ENCODE assay signal across 12 mouse cellular contexts in genomic region chr2:164487812-164488211, GRCm38 (mm10). TPM values are rescaled to one million over a fixed set of nuclear protein-coding genes. Genes with fewer than 3 reads are reported as not detected.
A peak's percentile ranks its signal among the peaks of the same experiment; 100 is the strongest.
DNase-seq lines count a peak whose midpoint lies in the region; ATAC-seq and TF ChIP-seq lines count a peak whose summit lies in the region.
"Had no signal": no experiment of that assay in that cellular context is flagged by ENCODE, and none has a peak within 500 bp of the region (broad histone marks: within the 10 kb centered on the region; RNA-seq: fewer than 3 reads in every experiment).

No protein-coding gene starts in this region.

- peaks cover 7% of the 10 kb centered on the region; the same call in 1 of the 2 replicates for H3K36me3 ChIP-seq in forebrain, embryonic 13.5 days (ENCODE audit: poor library complexity, severe bottlenecking)
- no peaks in the 10 kb centered on the region for H3K36me3 ChIP-seq in forebrain, embryonic 11.5 days (ENCODE audit: control insufficient read depth, insufficient read depth, low read length)
- H3K36me3 ChIP-seq in lung, postnatal 0 days (ENCODE audit: insufficient read depth, low read length): peaks cover 8% of the 10 kb centered on the region; the same call in 1 of the 2 replicates

- no peak for ATAC-seq in forebrain, embryonic 13.5 days
- ATAC-seq in forebrain, embryonic 11.5 days (replicated peaks; ENCODE audit: low FRiP score): no peak
- ATAC-seq in lung, postnatal 0 days: no peak
- no peak for ATAC-seq in inflammation-experienced regulatory T-cells, adult 6 months

- DNase-seq in forebrain, embryonic 11.5 days (ENCODE audit: low spot score): no peak
- DNase-seq in lung, postnatal 0 days (ENCODE audit: low spot score): no peak
- DNase-seq in lung, postnatal 4 days: no peak
- DNase-seq in layer of hippocampus, adult 2 months (ENCODE audit: low spot score in 2 of 2): peak; percentile 47 to 51
- peak; percentile 22 for DNase-seq in right cerebral cortex, postnatal 25 days
- no peak for DNase-seq in ovary, postnatal 10 days (ENCODE audit: low spot score)

- TF ChIP-seq CTCF in lung, postnatal 0 days (IDR thresholded peaks at IDR 0.05): no peak
- no peak for TF ChIP-seq CTCF in layer of hippocampus, adult 2 months (conservative IDR thresholded peaks at IDR 0.05)

- H3K27me3 ChIP-seq in forebrain, embryonic 13.5 days: peaks cover 35% of the 10 kb centered on the region
- peaks cover 18% of the 10 kb centered on the region for H3K27me3 ChIP-seq in forebrain, embryonic 11.5 days (ENCODE audit: control insufficient read depth, insufficient read depth, low read length)
- no peaks in the 10 kb centered on the region for H3K27me3 ChIP-seq in lung, postnatal 0 days (replicated peaks; ENCODE audit: insufficient read depth, low read length)
- H3K27me3 ChIP-seq: Patski had no signal

- TF ChIP-seq EP300 in lung, postnatal 0 days (IDR thresholded peaks at IDR 0.05): no peak

- no peak overlapping the region for H3K27ac ChIP-seq in forebrain, embryonic 13.5 days
- H3K27ac ChIP-seq in forebrain, embryonic 11.5 days (ENCODE audit: low read depth, low read length): no peak overlapping the region
- H3K27ac ChIP-seq in lung, postnatal 0 days (ENCODE audit: low read length): no peak overlapping the region
- H3K27ac ChIP-seq in layer of hippocampus, adult 2 months: peak overlapping the region; percentile 99

- no peak overlapping the region for H3K9ac ChIP-seq in forebrain, embryonic 13.5 days
- no peak overlapping the region for H3K9ac ChIP-seq in forebrain, embryonic 11.5 days (ENCODE audit: low read length)
- no peak overlapping the region for H3K9ac ChIP-seq in lung, postnatal 0 days (replicated peaks; ENCODE audit: low read depth)

- H3K4me2 ChIP-seq in forebrain, embryonic 13.5 days: 0 out of 2 replicates have a peak overlapping the region, but pooled peaks have one; percentile 7
- no peak overlapping the region for H3K4me2 ChIP-seq in forebrain, embryonic 11.5 days (ENCODE audit: low read depth, low read length, severe bottlenecking)
- H3K4me2 ChIP-seq in lung, postnatal 0 days (replicated peaks; ENCODE audit: low read depth, low read length): peak overlapping the region; percentile 97; the same call in 1 of the 2 replicates

- H3K4me1 ChIP-seq in forebrain, embryonic 13.5 days: peaks cover 17% of the 10 kb centered on the region
- peaks cover 6% of the 10 kb centered on the region for H3K4me1 ChIP-seq in forebrain, embryonic 11.5 days (replicated peaks; ENCODE audit: control insufficient read depth, insufficient read depth, low read length)
- no peaks in the 10 kb centered on the region; the same call in 1 of the 2 replicates for H3K4me1 ChIP-seq in lung, postnatal 0 days (ENCODE audit: insufficient read depth, low read depth, low read length)

- no peaks in the 10 kb centered on the region for H3K9me3 ChIP-seq in forebrain, embryonic 13.5 days (replicated peaks)
- H3K9me3 ChIP-seq in forebrain, embryonic 11.5 days (ENCODE audit: control insufficient read depth, low read length): no peaks in the 10 kb centered on the region
- no peaks in the 10 kb centered on the region for H3K9me3 ChIP-seq in lung, postnatal 0 days (ENCODE audit: low read length)
- H3K9me3 ChIP-seq: hindbrain, embryonic 10.5 days had no signal

- 57% methylated on average over 9 of the region's 9 CpGs for whole genome bisulfite sequencing in forebrain, embryonic 13.5 days
- WGBS in forebrain, embryonic 11.5 days: 63% methylated on average over 9 of the region's 9 CpGs
- WGBS in lung, postnatal 0 days: 69% methylated on average over 9 of the region's 9 CpGs

- no peak overlapping the region for H3K4me3 ChIP-seq in forebrain, embryonic 13.5 days
- H3K4me3 ChIP-seq in forebrain, embryonic 11.5 days (ENCODE audit: low read depth, low read length): no peak overlapping the region
- H3K4me3 ChIP-seq in lung, postnatal 0 days (ENCODE audit: low read depth, low read length): no peak overlapping the region
- H3K4me3 ChIP-seq in layer of hippocampus, adult 2 months: peak overlapping the region; percentile 89

RNA-seq across cellular contexts. Expression of gene Dbndd2, which starts 1.9 kb away (rescaled TPM):
- polyA plus RNA-seq in forebrain, embryonic 13.5 days (2015; fragmentation: Nextera tagmentation; extraction: Ambion mirVana): 6.3 and 7.3 TPM in 2 replicates
- polyA plus RNA-seq in forebrain, embryonic 11.5 days (2014; fragmentation: Nextera tagmentation; extraction: Ambion mirVana): 3.4 and 3.6 TPM in 2 replicates
- 39.9 and 44.6 TPM in 2 replicates for polyA plus RNA-seq in lung, postnatal 0 days (2015; fragmentation: Nextera tagmentation; extraction: Ambion mirVana)
- total RNA-seq in layer of hippocampus, adult 2 months (2021): 100 to 1,000 TPM; 111 to 112 TPM
- polyA plus RNA-seq in inflammation-experienced regulatory T-cells, adult 6 months (2017; shearing (Covaris generic)): 1 to 10 TPM; 1.5 to 7.5 (median 7.1) TPM

RNA-seq across cellular contexts. Expression of gene Pigt, which starts 9.5 kb away (rescaled TPM):
- 47.2 and 52.2 TPM in 2 replicates for polyA plus RNA-seq in forebrain, embryonic 13.5 days (2015; fragmentation: Nextera tagmentation; extraction: Ambion mirVana)
- 51.3 and 60.3 TPM in 2 replicates for polyA plus RNA-seq in forebrain, embryonic 11.5 days (2014; fragmentation: Nextera tagmentation; extraction: Ambion mirVana)
- 45.5 and 54.8 TPM in 2 replicates for polyA plus RNA-seq in lung, postnatal 0 days (2015; fragmentation: Nextera tagmentation; extraction: Ambion mirVana)
- 10 to 100 TPM; 79.3 to 84.1 TPM for total RNA-seq in layer of hippocampus, adult 2 months (2021)
- polyA plus RNA-seq in inflammation-experienced regulatory T-cells, adult 6 months (2017; shearing (Covaris generic)): 10 to 100 TPM; 13.6 to 36.2 (median 30.9) TPM

RNA-seq across cellular contexts. Expression of gene Trp53tg5, which starts 14.3 kb away (rescaled TPM):
- polyA plus RNA-seq in forebrain, embryonic 13.5 days (2015; fragmentation: Nextera tagmentation; extraction: Ambion mirVana): not detected in 2 replicates
- not detected in 2 replicates for polyA plus RNA-seq in forebrain, embryonic 11.5 days (2014; fragmentation: Nextera tagmentation; extraction: Ambion mirVana)
- polyA plus RNA-seq in lung, postnatal 0 days (2015; fragmentation: Nextera tagmentation; extraction: Ambion mirVana): not detected in 2 replicates
- total RNA-seq in layer of hippocampus, adult 2 months (2021): not detected
- not detected for polyA plus RNA-seq in inflammation-experienced regulatory T-cells, adult 6 months (2017; shearing (Covaris generic))
- total RNA-seq: megakaryocyte progenitor cell, adult 5-6 weeks had no signal
- polyA plus RNA-seq: hindbrain, embryonic 10.5 days; limb, embryonic 11.5 days had no signal

RNA-seq across cellular contexts. Expression of gene Gm20458, which starts 27.0 kb away (rescaled TPM):
- polyA plus RNA-seq in forebrain, embryonic 13.5 days (2015; fragmentation: Nextera tagmentation; extraction: Ambion mirVana): 3.6 and 3.7 TPM in 2 replicates
- 3.2 and 7.3 TPM in 2 replicates for polyA plus RNA-seq in forebrain, embryonic 11.5 days (2014; fragmentation: Nextera tagmentation; extraction: Ambion mirVana)
- polyA plus RNA-seq in lung, postnatal 0 days (2015; fragmentation: Nextera tagmentation; extraction: Ambion mirVana): 23.5 and 32.9 TPM in 2 replicates
- total RNA-seq in layer of hippocampus, adult 2 months (2021): 1 to 10 TPM; 6.2 to 6.9 TPM
- 1 to 10 TPM in 1 of 3 experiments, not detected in 2; 4.5 TPM for polyA plus RNA-seq in inflammation-experienced regulatory T-cells, adult 6 months (2017; shearing (Covaris generic))
- total RNA-seq: megakaryocyte progenitor cell, adult 5-6 weeks had no signal

RNA-seq across cellular contexts. Expression of gene Sys1, which starts 31.0 kb away (rescaled TPM):
- 71.8 and 72.4 TPM in 2 replicates for polyA plus RNA-seq in forebrain, embryonic 13.5 days (2015; fragmentation: Nextera tagmentation; extraction: Ambion mirVana)
- 63.4 and 71.2 TPM in 2 replicates for polyA plus RNA-seq in forebrain, embryonic 11.5 days (2014; fragmentation: Nextera tagmentation; extraction: Ambion mirVana)
- polyA plus RNA-seq in lung, postnatal 0 days (2015; fragmentation: Nextera tagmentation; extraction: Ambion mirVana): 63.5 and 66.2 TPM in 2 replicates
- total RNA-seq in layer of hippocampus, adult 2 months (2021): 10 to 100 TPM; 40.8 to 41.0 TPM
- polyA plus RNA-seq in inflammation-experienced regulatory T-cells, adult 6 months (2017; shearing (Covaris generic)): 10 to 100 TPM; 10.4 to 35.1 (median 25.4) TPM

Comparison
In these comparisons a context has a peak if more than half of its experiments do, and no peak if none do; other contexts are left out.
1. DNase-seq: peak in layer of hippocampus, adult 2 months (2 of 2) and right cerebral cortex, postnatal 25 days (single experiment); none in forebrain, embryonic 11.5 days (single experiment), lung, postnatal 0 days (single experiment), lung, postnatal 4 days (0 of 2) and ovary, postnatal 10 days (single experiment).